Mouse (Mus musculus) layer of hippocampus, postnatal 25 days (tissue): Measurements from ENCODE around the gene Tead1. TPM values are rescaled to one million over a fixed set of nuclear protein-coding genes. Genes with fewer than 3 reads are reported as not detected.
A peak's percentile ranks its signal among the peaks of the same experiment; 100 is the strongest.

ENCODE experiments used
- DNase-seq, 2 experiments: peaks; one replicate each; pipeline ENCODE4 v3.0.0; 2022; ENCODE audit warnings: mixed read lengths in 2 of 2, low spot score in 1 of 2; ENCODE audit errors: extremely low spot score in 1 of 2
- total RNA-seq, 2 experiments: library from RNA; stranded (reverse); gene quantifications; 2 replicates each; pipeline ENCODE4 v1.2.3; 2021

Tead1 gene
- total RNA-seq: 10 to 100 TPM; 19.6 to 28.6 TPM

DNA sequence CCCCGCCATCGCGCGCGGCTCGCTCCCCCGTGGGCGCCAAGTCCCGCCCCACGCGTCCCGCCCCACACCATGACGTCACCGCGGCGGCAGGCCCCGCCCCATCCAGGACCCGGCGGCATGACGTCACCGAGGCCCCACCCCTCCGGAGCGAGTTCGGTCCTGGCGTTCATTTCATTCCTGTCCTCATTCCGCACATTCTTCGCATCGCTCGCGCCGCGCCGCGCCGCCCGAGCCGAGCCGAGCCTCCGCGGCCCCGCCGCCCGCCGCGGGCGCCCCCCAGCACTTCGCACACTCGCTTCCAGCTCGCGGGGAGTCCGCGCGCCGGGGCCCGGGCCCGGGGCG, at the start of gene Tead1:
TSS of gene Tead1 (plus strand) at position 148 of the 342 bp plus-strand sequence.
- peak; percentile 96 to 99 for DNase-seq

DNA sequence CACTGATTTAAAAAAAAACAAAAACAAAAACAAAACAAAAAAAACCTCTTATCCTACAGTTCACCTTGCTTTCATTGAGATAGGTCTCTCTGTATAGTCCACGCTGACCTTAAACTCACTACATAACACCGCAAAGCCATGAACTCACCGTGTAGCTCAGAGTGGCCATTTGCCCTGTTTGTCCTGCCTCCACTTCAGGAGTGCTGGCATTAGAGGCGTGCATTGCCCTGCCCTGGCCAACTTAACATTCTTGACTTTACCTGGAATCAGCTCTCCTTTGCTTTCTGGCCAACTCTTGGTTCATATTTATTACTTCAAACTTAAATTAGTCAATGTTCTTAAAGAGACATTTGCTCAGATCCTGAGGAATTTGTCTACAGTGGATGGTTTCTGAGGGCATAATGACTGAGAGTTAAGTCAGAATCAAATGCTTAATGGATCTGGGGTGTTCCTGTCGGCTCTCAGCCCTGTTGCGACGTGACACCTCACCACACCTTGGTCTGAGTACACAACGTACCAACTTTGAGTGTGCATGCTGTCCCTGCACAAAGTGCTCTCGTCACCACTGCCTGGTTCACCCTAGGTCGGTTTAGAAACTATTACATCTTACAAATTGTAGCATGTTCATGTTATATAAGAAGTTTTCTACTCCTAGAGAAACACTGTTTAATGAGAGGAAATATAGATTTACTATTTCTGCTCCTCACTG, 44.5 kb upstream of the Tead1 start:
- no peak for DNase-seq

DNA sequence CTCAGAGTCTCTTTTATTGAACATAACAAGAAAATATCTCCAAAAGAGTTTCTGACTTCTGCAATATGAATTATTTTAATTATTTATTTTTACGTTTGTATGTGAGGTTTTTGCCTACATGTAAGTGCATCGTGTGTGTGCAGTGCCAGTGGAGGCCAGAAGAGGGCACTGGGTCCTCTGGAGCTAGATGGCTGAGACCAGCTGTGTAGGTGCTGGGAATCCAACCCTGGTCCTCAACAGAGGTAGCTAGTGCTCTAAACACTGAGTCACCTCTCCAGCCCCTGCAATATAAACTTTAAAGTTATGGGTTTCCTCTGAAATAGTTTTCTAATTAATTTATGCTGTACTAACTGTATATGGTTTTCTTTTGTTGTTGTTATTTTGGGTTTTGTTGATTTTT, 43.2 kb upstream of the Tead1 start:
- DNase-seq: no peak

DNA sequence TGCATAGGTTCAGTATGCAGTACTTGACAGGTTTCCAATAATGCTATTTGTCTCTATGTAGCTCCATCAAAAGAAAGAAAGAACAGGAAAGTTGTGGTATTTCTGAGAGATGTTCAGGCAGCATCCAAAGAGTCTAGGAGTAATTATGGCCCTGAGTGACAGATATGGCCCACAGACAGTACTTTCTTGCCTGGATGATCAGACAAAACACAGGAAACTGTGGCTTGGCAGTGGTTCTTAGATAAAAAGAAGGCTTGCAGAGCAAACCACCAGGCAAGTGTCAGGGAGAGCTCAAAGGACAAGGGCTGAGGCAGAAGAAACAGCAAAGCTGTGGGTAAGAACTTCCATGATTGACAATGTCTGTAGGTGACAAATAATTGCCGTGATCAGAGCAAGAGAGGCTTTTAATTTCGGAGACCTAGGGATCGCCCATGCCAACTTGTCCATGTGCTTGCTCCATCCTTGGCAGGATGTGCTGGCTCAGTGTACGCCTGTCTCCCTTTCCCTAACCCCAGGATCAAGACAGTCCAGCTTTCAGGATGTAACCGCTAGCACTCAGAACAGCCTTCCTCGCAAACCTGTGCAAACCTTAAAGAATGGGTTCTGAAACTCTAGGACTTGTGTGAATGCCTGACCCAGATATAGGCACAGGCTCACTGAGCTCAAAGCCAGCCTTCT, 35.1 kb upstream of the Tead1 start:
- DNase-seq: no peak

DNA sequence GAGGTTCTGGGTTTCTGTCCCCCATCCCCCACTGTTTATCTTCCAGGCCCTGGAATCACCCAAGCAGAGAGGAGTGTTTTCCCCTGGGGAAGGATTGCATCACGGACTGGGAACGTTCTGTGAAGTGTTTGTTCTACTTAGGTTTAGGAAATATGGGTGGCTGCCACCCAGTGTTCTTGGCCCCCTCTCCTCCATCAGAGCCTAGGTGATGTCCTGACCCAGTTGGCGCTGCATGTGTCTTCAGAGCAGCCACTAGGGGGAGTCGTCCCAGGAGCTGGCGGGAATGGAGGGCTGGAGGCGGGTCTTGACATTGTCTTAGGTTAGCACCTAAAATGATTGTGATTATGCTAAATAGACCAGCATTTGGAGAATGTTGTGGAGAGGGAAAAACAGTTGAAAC, 34.4 kb upstream of the Tead1 start:
- no peak for DNase-seq

DNA sequence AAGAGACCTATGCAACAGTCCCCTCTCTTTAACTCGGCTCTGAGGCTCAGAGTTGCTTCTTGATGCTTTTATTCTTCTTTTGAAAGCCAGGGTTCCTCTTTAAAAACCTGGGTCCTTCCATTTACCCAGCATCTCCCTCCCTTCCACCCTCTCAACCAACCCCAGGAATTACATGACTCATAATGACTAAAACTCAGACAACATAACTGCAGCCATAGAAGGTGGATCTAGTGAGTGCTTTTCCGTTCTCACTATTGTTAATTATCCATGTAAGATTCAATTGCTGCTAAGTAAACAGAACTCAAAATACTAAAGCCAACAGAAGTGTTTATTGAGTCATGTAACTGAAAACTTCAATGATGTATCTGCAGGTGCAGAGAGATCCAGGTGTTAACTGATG, 33.4 kb upstream of the Tead1 start:
- no peak for DNase-seq

DNA sequence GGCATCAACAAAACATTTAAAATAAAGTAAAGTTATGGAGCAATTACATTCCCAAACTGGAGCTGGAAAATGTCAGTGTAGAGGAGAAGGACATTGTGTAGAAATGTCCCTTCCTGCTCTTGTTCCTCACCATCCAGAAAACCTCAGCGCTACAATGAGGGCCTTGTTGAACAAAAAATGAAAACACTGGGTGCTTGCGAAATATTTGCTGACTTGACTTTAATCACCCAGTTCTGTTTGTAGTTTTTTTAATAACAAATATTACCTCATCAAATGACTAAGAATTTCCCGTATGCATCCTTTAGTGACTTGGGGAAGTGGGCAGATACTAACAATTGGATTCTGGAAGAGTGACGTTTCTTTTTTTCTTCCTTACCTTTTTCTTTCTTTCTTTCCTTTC, 31.7 kb upstream of the Tead1 start:
- no peak for DNase-seq

DNA sequence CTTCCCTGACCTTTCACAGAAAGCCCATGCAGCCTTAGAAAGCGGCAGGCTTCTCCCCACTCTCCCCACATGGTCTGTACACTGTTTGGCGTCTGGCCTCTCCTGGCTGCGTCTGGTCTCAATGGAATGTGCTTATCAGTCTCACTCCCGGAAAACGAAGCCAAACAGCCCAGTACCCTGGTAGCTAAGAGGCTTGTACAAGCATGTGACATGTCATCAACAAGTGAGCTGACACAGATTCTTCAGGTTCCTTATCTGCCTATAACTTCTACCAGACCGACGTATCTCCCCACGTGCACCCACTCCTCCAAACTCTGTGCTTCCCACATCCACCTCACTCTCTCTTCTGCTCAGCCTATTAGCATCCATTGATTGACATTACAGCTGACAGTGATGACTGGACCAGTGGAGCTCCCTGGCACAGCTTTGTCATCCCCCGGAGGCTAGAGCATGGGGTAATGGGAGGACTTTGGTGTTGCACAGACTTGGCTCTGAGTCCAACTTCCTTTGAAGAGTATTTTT, 22.9 kb upstream of the Tead1 start:
- DNase-seq: no peak

DNA sequence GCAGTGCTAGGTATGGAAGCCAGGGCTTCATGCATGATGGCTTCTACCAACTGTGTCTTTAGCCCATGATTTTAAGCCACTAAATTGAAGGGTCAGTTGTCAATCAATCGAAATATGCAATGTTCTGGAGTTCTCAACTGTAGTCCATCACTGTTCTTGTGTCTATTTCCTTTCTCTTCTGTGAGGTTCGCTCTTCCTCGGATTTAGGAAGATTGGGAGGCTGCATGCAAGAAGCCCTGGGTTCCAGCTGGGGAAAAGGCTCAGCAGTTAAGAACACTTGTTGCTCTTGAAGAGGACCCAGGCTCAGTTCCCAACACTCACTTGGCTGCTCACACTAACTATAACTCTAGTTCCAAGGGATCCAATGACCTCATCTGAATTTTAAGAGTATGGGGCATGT, 20.2 kb upstream of the Tead1 start:
- DNase-seq: no peak

DNA sequence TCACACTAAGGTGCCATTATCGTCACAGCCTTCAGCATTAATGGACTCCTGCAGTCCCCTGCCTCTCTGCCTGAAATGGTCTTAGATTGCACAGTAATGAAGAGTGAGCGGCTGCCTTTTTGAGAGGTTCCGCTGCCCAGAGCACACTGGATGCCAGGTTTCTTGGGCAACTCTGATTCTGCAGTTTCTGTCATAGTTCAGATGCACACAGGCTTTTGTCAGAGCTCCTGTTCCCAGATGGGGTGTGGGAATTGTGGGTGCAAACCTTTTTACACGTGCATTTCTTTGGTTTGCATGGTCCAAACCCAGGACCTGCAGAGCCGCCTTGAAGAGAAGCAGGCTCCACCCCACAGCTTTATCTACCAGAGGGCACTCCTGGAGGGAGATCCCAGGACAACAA, 19.3 kb upstream of the Tead1 start:
- no peak for DNase-seq

DNA sequence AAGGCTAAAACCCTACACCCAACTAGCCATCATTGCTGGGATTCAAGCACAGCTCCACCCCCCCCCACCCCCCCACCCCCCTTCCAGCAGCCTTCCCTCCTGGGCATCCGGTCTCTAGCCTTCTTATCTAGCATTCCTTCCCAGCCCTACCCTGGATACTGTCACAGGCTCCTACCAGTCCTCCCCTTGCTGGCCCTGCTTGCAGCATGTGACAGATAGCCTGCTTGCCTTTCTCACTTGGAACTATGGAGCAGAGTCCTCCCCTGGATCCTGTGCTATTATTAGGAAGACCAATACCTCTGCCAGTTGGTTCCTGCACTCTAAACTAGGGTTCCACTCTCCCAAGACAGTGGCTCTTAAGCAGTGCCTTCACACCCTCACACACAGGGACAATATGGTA, 18.8 kb upstream of the Tead1 start:
- no peak for DNase-seq

DNA sequence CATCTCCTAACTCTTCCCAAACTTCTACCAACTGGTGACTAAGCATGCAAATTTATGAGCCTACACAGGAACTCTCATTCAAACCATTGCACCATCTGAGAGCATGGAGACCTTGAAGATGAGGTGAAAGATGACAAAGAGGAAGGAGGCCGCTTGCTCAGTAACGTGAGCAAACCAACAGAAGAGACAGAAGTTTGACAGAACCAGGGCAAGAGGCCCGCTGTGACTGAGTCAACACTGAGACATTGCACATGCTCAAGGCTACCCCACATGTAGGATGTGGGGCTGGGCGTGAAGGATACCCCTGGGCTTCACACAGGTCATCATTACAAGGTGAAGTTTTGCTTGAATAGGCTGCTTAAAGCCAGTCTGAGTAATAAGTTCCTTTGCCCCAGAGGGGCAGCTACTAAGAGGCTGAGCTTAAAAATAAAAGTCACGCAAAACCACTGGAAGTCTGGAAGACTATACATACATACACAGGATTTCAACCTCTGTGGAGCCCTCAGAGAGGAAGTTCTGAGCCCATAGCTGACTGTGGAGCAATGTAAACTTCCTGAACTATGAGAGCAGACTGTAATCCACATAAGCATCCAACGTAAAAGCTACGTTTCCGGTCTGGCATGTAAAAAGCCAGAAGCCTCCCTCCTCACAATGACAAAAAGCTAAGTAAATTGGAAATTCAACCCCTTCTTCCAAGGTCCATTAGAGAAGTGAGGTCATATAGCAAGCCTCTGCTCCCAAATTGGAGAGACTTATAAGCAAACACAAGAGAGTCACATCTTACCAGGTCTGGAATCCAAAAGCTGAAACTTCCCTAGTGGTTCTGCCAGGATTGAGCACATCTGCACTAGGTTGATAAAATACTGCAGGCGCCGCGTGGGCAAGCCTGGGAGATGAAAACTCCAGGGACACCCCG, 16.5 kb upstream of the Tead1 start:
- DNase-seq: no peak

DNA sequence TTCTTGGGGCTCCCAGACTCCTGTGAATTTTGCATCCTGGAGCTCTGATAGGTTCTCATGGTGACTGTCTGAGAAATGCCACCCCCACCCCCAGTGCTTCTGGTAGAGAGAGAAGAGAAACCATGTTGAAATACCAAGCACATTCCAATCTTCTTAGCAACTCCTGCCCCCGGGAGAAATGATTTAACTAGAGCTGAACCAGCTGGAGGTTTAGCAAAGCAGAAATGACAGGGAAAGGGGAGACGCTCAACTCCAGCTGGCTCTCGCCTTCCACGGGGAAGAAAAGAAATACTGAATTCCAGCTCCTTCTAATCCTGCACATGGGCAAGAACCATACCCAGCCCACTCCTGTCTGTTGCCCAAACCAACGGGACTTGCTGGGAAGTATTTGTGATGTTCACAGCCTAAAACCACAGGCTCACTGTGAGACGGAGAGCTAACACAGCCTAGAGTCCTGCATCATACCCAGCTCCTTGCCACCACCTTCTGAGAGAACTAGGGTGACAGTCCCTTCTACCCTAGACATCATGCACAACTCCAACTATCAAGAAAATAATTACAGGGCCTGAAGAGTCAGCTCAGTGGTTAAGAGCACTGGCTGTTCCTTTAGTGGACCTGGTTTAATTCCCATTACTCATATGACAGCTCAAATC, 15.7 kb upstream of the Tead1 start:
- DNase-seq: no peak

DNA sequence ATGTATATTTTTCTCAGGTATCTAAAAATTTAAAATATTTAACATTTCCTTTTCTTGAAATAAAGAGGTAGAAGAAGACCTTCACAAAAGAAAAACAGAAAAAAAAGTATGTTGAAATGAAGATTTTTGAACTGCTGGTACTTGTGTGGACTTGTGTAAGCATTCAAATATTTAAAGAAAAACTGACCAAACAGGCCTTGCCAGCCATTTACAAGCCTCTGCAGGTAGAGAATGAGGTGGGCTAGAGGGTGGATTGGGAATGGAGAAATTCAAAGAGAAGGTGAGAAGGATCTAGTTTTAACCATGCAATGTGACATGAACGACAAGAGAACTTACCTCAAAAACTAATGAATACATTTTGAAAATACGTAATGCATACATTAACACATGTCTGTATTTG, 9.1 kb upstream of the Tead1 start:
- no peak for DNase-seq

DNA sequence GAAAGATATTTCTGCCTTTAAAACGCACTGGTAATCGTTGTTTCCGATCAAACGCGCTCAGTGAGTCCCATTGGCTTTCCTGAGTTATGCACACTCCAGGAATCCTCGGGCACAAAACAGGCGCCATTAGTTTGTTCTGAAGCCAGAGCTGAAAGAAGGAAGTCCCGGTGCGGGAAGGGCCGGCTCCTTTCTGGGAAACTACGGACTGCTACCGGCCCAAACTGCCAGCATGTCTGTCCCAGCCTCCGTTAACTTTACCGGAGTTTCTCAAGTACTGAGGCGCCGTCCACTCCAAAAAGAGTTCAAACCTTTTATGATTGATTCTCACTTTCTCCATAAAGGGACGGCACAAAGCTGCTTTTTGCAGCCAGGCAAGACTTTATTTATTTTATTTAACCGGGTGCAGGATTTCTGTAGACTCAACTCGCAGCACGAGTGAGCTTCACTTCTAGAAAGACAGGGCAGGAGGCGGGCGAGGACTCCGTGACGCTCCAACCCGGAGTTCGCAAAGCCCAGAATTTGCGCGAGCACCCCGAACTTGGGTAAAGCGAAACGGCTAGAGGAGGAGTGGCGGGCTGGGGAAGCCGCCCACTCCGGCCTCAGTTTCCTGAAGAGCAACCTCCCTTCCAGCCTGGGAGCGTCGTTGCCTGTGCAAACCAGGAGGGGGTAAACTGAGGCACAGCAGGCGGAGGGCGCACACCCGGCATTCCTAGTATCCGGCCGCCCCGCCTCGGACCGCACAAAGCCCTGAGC, 524 bp upstream of the Tead1 start:
- DNase-seq: peak in 1 of 2 experiments; percentile 41

DNA sequence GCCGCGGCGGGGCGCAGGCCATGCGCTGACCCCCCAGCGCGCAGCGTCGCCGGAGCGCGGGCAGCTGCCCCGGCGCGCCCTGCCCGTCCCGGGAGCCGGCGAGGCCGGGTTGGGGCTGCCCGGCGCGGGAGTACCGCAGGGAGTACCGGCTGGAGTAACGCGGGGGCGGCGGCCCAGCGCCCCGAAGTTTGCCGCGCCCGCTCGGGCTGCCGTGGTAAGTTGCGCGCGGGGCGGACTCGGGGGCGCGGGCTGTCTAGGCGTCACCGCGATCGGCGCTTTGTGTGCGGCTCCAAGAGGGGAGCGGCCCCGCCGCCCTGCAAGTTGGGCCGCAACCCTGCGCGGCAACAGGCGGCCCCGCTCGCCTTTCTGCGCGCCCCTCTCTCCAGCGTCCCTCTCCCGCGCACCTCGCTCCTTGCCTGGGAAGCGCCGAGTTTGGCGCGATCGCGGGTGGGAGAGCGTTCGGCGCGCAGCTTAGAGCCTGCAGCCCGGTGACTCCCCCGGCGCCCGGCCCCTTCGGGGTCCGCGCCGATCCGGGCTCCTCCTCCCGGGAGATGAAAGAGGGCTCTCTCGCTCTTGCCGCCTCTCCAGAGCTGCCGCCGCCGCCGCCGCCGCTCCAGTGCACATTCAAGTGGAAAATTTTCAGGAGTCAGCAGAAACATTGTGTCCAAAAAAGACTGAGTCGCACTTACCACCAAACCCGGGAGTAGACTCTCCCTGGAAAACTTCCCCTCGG, 561 bp downstream of the Tead1 start:
- peak; percentile 50 to 52 for DNase-seq

DNA sequence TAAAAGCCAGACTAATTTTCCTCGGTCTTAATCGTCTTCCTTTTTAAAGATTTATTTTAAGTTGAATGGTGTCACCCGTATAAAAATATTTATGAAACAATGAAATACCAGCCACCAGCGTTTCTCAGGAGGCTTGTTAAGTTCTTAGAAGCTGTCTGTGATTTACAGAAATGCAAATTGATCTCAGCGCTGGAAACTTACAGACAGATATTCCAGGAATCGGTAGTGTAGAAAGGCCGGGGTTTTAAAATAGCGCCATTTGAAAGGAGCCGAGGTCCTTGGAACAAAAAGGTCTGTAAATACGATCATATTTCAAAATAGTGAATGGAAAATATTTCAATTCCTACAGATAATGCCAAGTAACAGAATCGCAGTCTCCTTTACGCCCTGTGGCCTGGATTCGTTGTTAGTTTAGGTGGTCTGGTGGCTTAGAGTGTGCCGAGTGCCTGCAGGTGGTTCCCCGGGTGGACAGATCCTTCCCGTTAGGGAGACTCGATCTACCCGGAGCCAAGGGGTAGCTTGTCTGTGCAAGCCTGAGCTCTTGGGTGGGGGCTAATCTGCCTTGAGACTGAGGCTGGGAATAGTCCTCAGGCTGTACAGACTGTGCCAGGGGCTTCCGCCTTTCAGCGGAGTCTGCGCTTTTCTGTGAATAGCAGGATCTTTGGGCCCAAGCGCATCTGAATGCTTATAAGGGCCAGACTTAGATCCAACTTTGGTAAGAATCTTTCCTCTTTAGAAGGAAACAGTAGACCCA, 1.6 kb downstream of the Tead1 start:
- peak in 1 of 2 experiments; percentile 37 for DNase-seq
